Mouse (Mus musculus) liver, embryonic 16.5 days (tissue): ENCODE data around the gene Etl4. TPM values are rescaled to one million over a fixed set of nuclear protein-coding genes. Genes with fewer than 3 reads are reported as not detected.

Experiments used
- ATAC-seq: fragments of 200-750 bp; cut with Nextera tagmentation; 2 replicates; pipeline ENCODE4 v1.8.0; 2017; ENCODE audit warnings: low read depth, mild to moderate bottlenecking, moderate number of reproducible peaks, moderate library complexity
- H3K27ac ChIP-seq: fragments of 300-500 bp; sonication (generic); 2 replicates; pipeline ENCODE4 v1.5.1; 2014; ENCODE audit warnings: mild to moderate bottlenecking, low read length
- H3K27me3 ChIP-seq: fragments of 300-500 bp; sonication (generic); 2 replicates; pipeline ENCODE4 v1.6.1; 2014; ENCODE audit warnings: low read depth, low read length, mixed read lengths; ENCODE audit not compliant: control insufficient read depth, insufficient read depth
- H3K36me3 ChIP-seq: fragments of 300-500 bp; sonication (generic); 2 replicates; pipeline ENCODE4 v1.6.1; 2014; ENCODE audit warnings: mild to moderate bottlenecking; ENCODE audit not compliant: control insufficient read depth, insufficient read depth
- H3K4me1 ChIP-seq: fragments of 300-500 bp; sonication (generic); 2 replicates; pipeline ENCODE4 v1.6.1; 2014; ENCODE audit warnings: low read depth, low read length, mixed read lengths; ENCODE audit not compliant: control insufficient read depth
- H3K4me2 ChIP-seq: fragments of 300-500 bp; sonication (generic); 2 replicates; pipeline ENCODE4 v1.6.1; 2014; ENCODE audit warnings: low read depth, low read length, mixed read lengths
- H3K4me3 ChIP-seq: fragments of 300-500 bp; sonication (generic); 2 replicates; pipeline ENCODE4 v1.5.1; 2014; ENCODE audit warnings: low read depth, mild to moderate bottlenecking, low read length
- H3K9ac ChIP-seq: fragments of 300-500 bp; sonication (generic); 2 replicates; pipeline ENCODE4 v1.6.1; 2014; ENCODE audit warnings: low read depth, low read length
- H3K9me3 ChIP-seq: fragments of 300-500 bp; sonication (generic); replicated peaks from 2 replicates; pipeline ENCODE4 v1.6.1; 2016; ENCODE audit warnings: low read length; ENCODE audit not compliant: control insufficient read depth
- WGBS: fragments of 180-500 bp; shearing (Covaris S2); extraction: QIAGEN DNeasy Blood & Tissue Kit; methylation state at CpG from one replicate; pipeline ENCODE4 v1.1.7; 2014; ENCODE audit not compliant: insufficient replicate concordance; 5-methylcytosine and 5-hydroxymethylcytosine counted together
- polyA plus RNA-seq: library from polyadenylated mRNA; unstranded; fragments of >200 nt; fragmentation: Nextera tagmentation; extraction: Ambion mirVana; gene quantifications from 2 replicates; pipeline ENCODE4 v1.2.1, GENCODE M21; 2015

The Etl4 gene
- polyA plus RNA-seq, 1 experiment from 2014 or later: 3.4 TPM

GRCm38 (mm10) chr2:20618396-20618795, 708.8 kb downstream of the Etl4 start:
- no peaks in the 10 kb centered on the region for H3K27me3 ChIP-seq
- no peak overlapping the region for H3K9ac ChIP-seq
- WGBS: 61% methylated on average over 5 of the region's 5 CpGs
- H3K4me3 ChIP-seq: no peak overlapping the region
- no peaks in the 10 kb centered on the region for H3K9me3 ChIP-seq
- no peaks in the 10 kb centered on the region for H3K4me1 ChIP-seq
- H3K36me3 ChIP-seq: no peaks in the 10 kb centered on the region
- no peak for ATAC-seq
- H3K4me2 ChIP-seq: no peak overlapping the region
- no peak overlapping the region for H3K27ac ChIP-seq

- ATAC-seq: no peak
- Histone ChIP-seq H3K27ac (no peak overlapping the region), H3K9me3 (no peaks in the 10 kb centered on the region), H3K4me3 (no peak overlapping the region), H3K27me3 (no peaks in the 10 kb centered on the region), H3K4me2 (no peak overlapping the region), H3K9ac (no peak overlapping the region), H3K4me1 (no peaks in the 10 kb centered on the region), H3K36me3 (no peaks in the 10 kb centered on the region)
- WGBS: 49% methylated on average over 5 of the region's 5 CpGs
These were observed 710.3 kb downstream of the Etl4 start for GRCm38 (mm10) chr2:20619881-20620280.

- no peak for ATAC-seq
- Histone ChIP-seq H3K36me3 (no peaks in the 10 kb centered on the region), H3K4me1 (no peaks in the 10 kb centered on the region), H3K4me3 (no peak overlapping the region), H3K27me3 (no peaks in the 10 kb centered on the region), H3K27ac (no peak overlapping the region), H3K4me2 (no peak overlapping the region), H3K9me3 (no peaks in the 10 kb centered on the region), H3K9ac (no peak overlapping the region)
- WGBS: 66% methylated on average over 8 of the region's 8 CpGs
These were observed 719.7 kb downstream of the Etl4 start for GRCm38 (mm10) chr2:20629156-20629712.

- Histone ChIP-seq H3K9ac (no peak overlapping the region), H3K4me1 (no peaks in the 10 kb centered on the region), H3K4me2 (no peak overlapping the region), H3K9me3 (no peaks in the 10 kb centered on the region), H3K4me3 (no peak overlapping the region), H3K27ac (no peak overlapping the region), H3K36me3 (no peaks in the 10 kb centered on the region), H3K27me3 (no peaks in the 10 kb centered on the region)
- ATAC-seq: no peak
- 62% methylated on average over 3 of the region's 3 CpGs for WGBS
These were observed 729.0 kb downstream of the Etl4 start for GRCm38 (mm10) chr2:20638604-20639003.

GRCm38 (mm10) chr2:20639721-20640120, 730.1 kb downstream of the Etl4 start:
- H3K9ac ChIP-seq: no peak overlapping the region
- ATAC-seq: no peak
- H3K27ac ChIP-seq: no peak overlapping the region
- 59% methylated on average over 2 of the region's 2 CpGs for WGBS
- H3K4me2 ChIP-seq: no peak overlapping the region
- no peaks in the 10 kb centered on the region for H3K4me1 ChIP-seq
- H3K27me3 ChIP-seq: no peaks in the 10 kb centered on the region
- H3K4me3 ChIP-seq: no peak overlapping the region
- H3K36me3 ChIP-seq: no peaks in the 10 kb centered on the region
- no peaks in the 10 kb centered on the region for H3K9me3 ChIP-seq

GRCm38 (mm10) chr2:20642818-20643217, 733.2 kb downstream of the Etl4 start:
- Histone ChIP-seq H3K27me3 (no peaks in the 10 kb centered on the region), H3K36me3 (no peaks in the 10 kb centered on the region), H3K4me1 (no peaks in the 10 kb centered on the region), H3K4me3 (no peak overlapping the region), H3K4me2 (no peak overlapping the region), H3K9ac (no peak overlapping the region), H3K27ac (no peak overlapping the region), H3K9me3 (no peaks in the 10 kb centered on the region)
- WGBS: 66% methylated on average over 9 of the region's 9 CpGs
- ATAC-seq: no peak

GRCm38 (mm10) chr2:20649817-20650216, 740.2 kb downstream of the Etl4 start:
- Histone ChIP-seq H3K4me2 (no peak overlapping the region), H3K9me3 (no peaks in the 10 kb centered on the region), H3K4me3 (no peak overlapping the region), H3K9ac (no peak overlapping the region), H3K36me3 (no peaks in the 10 kb centered on the region), H3K27me3 (no peaks in the 10 kb centered on the region), H3K27ac (no peak overlapping the region), H3K4me1 (no peaks in the 10 kb centered on the region)
- ATAC-seq: no peak
- 10% methylated on average over 4 of the region's 4 CpGs for WGBS

GRCm38 (mm10) chr2:20653116-20653515, 743.5 kb downstream of the Etl4 start:
- Histone ChIP-seq H3K9ac (no peak overlapping the region), H3K27ac (no peak overlapping the region), H3K4me1 (no peaks in the 10 kb centered on the region), H3K27me3 (no peaks in the 10 kb centered on the region), H3K4me3 (no peak overlapping the region), H3K4me2 (no peak overlapping the region), H3K36me3 (no peaks in the 10 kb centered on the region), H3K9me3 (no peaks in the 10 kb centered on the region)
- no peak for ATAC-seq

- Histone ChIP-seq H3K27me3 (no peaks in the 10 kb centered on the region), H3K4me2 (no peak overlapping the region), H3K27ac (no peak overlapping the region), H3K9me3 (no peaks in the 10 kb centered on the region), H3K4me3 (no peak overlapping the region), H3K36me3 (no peaks in the 10 kb centered on the region), H3K9ac (no peak overlapping the region), H3K4me1 (no peaks in the 10 kb centered on the region)
- WGBS: 56% methylated on average over 8 of the region's 8 CpGs
- ATAC-seq: no peak
These were observed 744.5 kb downstream of the Etl4 start for GRCm38 (mm10) chr2:20654058-20654457.
